Mouse (Mus musculus): ENCODE results near the gene Gp5.

DNA sequence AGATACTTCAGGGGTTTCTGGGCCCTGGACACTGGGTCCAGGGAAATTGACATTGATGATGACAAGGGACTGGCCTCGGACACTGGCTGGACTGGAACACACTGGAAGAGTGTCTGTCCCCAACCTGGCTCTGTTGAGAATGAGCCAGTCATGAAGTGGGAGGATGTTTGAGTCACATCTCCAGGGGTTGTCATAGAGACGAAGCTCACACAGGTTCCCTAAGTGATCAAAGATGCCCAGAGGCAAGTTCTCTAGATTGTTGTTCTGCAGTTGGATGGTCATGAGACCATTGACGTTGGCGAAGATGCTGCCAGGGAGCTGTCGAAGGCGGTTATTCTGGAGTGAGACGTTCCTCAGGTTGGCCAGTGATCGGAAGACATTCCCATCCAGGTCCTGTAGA, 37.5 kb downstream of the Gp5 start:
- no peak for TF ChIP-seq TAL1 (IDR thresholded peaks at IDR 0.05; ENCODE audit: low read length)
- TF ChIP-seq POLR2A (IDR thresholded peaks at IDR 0.05; ENCODE audit: control insufficient read depth in 1 of 2, insufficient read depth in 1 of 2, low read depth in 1 of 2, low read length in 2 of 2, poor library complexity in 1 of 2) = no peak
- TF ChIP-seq CTCF (IDR thresholded peaks at IDR 0.05 in 2 of 3, conservative IDR thresholded peaks at IDR 0.05 in 1 of 3; ENCODE audit: control insufficient read depth in 1 of 3, insufficient read depth in 1 of 3, low read depth in 2 of 3, low read length in 3 of 3, poor library complexity in 1 of 3, severe bottlenecking in 1 of 3) = no peak
